Mouse (Mus musculus) MN1 (cell line): ENCODE measurements around the gene Mob1b.
A peak's percentile ranks its signal among the peaks of the same experiment; 100 is the strongest.
"Not testable (repeated sequence)": the region's sequence is repeated elsewhere in the genome, so short reads cannot be mapped to it uniquely, and the experiment has no call there.

Experiments used
- DNase-seq: peaks from one replicate; pipeline ENCODE4 v3.0.0-alpha.2; 2016; ENCODE audit warnings: low spot score

The Mob1b gene

DNA sequence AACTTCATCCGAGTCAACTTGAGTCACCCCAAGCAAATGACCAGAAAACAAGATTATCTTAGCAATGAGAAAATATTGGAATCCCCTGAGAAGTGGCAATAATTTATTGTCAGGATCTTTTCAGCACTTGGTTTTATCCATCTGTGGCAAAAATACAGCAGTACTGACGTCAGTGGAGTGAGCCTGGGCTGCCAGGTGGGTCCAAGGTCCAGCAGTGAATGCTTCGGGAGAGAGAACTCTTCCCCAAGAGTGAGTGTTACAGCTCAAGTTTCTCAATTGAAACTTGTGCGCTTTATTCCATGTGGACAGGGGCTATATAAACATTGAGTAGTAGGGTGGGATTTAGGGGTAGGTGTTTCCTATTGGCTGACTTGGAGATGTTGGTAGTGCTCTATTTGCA lies 18.6 kb upstream of the Mob1b start:
- no peak for DNase-seq

DNA sequence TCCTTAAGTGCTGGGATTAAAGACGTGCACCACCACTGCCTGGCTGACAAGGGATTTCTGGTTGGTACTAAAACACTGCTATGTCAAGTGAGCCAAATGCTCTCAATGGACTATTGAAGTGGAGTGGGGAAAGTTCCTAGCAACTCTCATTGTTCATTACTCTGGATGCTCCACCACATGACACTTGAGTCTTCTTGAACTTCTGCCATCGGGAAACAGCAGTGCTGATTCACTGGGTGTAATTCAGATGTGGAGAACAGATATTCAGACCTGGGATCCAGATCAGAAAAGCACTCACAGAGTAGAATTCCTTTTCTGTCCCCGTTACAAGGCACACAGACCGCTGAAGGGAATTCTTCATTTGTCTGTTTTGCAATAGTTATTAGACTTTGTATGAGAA lies 17.1 kb upstream of the Mob1b start:
- DNase-seq = no peak

DNA sequence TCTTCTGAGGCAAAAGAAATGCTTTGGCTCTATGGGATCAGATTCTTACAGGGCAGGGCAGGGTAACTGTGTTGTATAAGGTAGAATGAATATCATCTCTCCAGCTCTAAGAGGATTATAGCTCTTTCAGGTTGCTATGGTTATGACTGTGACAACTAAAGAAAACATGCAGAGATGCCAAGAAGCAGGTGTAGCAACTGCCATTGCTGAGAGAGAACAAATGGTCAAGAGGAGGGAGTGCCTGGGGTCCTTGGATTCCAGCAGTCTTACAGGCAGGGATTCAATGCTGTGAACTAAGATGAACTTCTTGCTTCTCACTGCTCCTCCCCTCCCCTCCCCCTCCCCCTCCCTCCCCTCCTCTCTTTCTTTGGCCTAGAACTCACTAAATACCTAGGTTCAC lies 9.5 kb upstream of the Mob1b start:
- no peak for DNase-seq

DNA sequence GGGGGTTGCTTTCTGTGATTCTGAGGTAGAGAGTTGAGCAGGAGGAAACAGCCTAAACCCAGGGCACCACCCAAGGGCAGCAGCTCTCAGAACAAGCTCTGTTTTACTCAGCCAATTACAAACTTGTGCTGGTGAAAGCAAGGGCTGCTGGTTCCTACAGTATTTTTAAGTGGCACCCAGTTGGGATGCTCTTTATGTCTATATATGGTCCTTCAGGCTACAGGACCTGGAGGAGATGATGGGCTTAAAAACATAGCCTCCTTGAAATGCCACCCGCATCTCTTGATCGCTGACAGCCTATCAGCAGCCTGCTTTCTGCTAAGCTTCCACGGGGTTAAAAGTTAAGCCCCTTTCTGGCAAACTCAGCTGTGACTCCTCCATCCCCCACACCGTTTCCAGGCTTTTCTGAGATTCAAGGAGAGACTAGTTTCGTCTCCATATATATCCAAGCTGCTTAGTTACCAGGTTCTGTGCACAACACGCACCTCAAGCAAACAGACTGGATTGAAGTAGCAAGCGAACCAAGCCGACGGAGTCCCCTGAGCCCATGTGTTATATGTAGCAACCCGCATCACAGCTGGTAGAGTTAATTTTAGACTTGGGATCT lies 8.9 kb upstream of the Mob1b start:
- no peak for DNase-seq

DNA sequence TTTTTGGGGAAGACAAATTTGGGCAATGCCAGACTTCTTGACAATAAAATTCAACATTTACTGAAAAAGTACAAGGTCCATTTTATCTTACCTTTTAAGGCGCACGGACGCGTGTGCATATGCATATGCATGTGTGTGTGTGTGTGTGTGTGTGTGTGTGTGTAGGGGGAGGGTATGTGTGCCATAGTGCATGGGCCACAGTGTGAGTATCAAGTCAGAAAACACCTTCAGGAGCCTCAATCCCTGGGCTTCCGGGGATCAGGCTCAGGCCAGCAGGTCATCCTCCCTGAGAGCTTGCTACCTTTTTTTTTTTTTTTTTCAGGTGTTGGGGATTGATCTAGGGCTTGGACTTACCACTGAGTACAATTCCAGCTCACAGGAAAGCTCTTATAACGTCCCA lies 8.3 kb upstream of the Mob1b start:
- no peak for DNase-seq

DNA sequence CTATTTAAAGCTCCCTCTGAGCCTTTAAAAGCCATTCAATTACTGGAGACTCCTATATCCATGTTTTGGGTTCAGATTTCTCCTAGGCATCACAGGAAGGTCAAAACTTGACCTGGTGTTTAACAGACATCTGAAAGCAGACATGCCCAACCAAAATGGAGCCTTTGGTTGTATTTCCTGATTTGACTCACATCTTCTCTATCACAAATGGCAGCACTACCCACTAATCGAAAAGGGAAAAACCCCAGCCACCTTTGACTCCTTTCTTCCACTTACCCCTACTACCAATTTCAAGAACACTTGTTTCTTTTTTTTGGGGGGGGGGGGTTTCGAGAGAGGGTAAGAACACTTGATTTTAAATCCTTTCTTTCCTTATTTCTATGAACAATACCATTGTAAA lies 3.7 kb upstream of the Mob1b start:
- no peak for DNase-seq

DNA sequence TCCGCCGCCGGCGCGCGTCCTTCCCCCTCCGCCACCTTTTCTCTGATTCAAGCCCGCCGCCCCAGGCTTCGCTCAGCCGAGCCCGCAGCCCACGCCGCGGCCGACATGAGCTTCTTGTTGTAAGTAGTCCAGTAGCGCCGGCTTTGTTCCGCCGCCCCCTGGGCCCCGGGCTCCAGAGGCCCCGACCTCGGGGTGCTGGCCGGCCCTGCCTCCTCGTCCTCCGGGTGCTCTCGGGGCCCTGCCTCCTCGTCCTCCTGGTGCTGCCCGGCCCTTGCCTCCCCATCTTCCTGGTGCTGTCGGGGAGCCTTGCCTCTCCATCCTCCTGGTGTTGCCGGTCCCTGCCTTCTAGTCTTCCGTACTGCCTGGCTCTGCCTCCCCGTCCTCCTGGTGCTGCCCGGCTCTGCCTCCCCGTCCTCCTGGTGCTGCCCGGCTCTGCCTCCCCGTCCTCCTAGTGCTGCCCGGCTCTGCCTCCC lies 384 bp downstream of the Mob1b start:
- no peak for DNase-seq

DNA sequence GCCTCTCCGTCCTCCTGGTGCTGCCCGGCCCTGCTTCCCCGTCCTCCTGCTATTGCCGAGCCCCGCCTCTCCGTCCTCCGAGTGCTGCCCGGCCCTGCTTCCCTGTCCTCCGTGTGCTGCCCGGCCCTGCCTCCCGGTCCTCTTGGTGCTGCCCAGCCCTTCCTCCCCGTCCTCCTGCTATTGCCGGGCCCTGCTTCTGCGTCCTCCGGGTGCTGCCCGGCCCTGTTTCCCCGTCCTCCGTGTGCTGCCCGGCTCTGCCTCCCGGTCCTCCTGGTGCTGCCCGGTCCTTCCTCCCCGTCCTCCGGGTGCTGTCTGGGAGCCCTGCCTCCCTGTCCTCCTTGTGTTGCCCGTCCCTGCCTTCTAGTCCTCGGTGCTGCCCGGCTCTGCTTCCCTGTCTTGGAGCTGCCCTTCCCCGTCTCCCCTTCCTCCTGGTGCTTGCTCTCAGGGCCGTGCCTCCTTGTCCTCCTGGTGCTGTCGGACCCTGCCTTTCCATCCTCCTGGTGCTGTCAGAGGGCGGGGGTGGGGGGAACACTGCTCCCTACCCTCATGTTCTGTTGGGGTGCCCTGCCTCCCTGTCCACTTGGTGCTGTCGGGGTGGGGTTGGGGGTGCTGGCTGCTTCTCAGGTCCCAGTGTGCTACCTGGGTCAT lies 1.0 kb downstream of the Mob1b start:
- peak; percentile 62 for DNase-seq

DNA sequence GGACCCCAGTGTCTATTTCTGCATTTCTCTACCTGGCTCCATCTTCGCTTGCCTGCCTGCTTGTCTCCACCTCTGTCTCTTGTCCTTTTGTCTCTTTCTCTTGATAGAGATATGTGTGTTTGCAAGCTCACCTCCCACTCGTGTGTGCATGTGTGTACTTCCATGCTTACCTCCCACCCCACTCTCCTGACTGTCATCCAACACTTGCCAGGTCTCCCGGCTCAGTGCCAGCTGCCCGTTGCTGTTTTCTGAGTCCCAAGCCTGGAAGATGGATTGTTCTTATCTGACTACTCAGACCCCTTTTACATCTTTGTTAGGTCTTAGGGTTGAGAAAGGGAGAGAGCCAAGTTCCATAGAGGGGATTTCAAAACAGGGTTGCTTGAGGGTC lies 1.6 kb downstream of the Mob1b start:
- DNase-seq = peak; percentile 67

DNA sequence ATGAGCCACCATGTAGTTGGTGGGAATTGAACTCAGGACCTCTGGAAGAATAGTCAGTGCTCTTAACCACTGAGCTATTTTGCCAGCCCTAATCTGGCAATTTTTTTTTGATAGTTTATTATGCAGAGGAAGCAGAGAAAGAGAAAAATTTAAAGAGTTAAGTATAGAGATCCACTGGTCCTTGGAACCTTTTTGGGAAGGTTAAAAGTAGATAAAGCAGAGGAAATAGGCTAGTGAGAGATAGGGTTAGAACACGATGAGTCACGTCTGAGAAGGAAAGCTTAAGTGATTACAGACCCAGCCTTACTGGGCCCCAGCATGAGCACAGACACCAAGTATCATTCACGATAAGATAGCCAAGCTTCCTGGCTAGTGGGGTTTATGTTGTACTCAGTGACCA lies 3.4 kb downstream of the Mob1b start:
- DNase-seq = peak; percentile 41

DNA sequence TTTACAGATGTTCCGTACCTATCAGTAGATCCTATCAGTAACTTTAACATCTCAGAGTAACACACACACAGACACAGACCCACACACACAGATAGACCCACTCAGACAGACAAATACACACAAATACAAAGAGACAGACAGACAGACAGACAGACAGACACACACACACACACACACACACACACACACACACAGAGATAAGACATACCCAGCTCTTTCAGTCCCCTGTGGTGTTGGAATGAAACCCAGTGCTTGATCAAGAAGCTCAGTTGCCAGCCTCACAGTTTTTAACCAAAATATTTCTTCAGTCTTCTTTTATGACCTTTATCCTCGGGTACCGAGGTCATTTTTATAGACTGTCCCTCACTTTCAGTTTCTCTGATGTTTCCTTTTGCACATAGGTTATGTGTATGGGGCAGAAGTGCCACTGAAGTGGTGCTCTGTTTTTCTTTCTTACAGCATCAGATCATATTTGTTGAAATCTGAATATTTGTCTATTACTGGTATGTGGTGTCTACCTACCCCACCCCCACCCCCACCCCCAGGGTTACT lies 7.0 kb downstream of the Mob1b start:
- no peak for DNase-seq

DNA sequence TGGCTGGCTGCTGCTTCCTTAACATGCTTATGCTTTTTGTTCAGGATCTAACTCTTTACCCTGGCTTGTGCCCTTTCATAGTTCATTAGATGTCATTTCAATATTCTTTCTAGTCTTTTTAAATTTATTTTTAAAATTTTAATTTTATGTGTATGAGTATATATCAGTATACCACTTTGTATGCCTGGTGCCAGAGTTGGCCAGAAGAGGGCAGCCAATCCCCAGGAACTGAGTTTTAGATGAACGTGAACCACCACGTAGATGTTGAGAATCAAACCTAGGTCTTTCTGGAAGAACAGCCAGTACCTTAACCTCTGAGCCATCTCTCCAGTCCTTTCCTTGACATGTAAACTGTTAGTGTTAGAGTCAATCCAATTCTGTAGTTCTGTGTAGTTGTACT lies 14.1 kb downstream of the Mob1b start:
- no peak for DNase-seq

DNA sequence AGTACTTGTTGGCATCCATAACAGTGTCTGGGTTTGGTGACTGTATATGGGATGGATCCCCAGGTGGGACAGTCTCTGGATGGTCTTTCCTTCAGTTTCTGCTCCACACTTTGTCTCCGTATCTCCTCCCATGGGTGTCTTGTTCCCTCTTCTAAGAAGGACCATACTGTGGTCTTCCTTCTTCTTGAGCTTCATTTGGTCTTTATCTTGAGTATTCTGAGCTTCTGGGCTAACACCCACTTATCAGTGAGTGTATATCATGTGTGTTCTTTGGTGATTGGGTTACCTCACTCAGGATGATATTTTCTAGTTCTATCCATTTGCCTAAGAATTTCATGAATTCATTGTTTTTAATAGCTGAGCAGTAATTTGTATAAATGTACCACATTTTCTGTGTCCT lies 20.4 kb downstream of the Mob1b start:
- not testable (repeated sequence) for DNase-seq

DNA sequence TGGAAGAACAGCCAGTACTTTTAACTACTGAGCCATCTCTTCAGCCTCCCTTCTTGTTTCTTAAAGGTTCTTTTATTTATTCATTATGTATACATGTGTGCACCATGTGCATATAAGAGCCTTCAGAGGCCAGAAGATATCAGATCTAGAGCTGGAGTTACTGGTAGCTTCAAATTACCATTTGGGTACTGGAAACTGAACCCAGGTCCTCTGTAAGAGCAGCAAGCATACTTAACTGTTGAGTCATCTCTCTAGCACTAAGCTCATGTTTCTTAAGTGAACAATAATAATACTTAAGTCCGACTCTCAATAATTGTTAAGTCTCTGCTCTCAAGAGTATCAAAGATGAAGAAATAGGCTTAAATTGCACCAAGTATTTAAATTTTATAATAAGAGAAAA lies 27.1 kb downstream of the Mob1b start:
- no peak for DNase-seq

DNA sequence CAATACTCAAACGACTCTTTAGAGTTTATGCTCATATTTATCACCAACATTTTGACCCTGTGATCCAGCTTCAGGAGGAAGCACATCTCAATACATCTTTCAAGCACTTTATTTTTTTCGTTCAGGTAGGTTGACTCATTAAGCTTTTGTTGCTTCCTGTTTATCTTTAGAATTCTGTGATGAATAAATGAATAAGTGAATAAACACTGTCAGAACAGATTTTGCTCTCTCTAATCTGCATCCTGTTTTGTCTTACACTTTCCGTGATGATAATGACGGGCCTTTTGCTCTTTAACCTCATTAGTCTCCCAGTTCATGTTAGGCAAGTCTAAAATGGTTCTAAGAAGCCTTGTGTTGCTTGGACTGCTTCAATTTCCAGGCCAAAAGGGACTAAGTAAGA lies 32.5 kb downstream of the Mob1b start:
- DNase-seq = no peak

DNA sequence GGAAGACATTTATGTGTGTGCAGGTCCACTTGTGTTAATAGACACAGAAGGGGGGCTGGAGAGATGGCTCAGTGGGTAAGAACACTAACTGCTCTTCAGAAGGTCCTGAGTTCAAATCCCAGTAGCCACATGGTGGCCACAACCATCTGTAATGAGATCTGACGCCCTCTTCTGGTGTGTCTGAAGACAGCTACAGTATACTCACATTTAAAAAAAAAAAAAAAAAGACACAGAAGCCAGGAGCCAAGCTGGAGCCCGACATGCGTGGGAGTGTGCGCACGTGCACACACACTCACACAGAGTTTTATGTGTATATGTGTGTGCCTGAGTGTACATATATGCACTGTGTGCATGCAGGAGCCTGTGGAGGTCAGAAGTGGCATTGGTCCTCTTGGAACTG lies 42.0 kb downstream of the Mob1b start:
- no peak for DNase-seq

DNA sequence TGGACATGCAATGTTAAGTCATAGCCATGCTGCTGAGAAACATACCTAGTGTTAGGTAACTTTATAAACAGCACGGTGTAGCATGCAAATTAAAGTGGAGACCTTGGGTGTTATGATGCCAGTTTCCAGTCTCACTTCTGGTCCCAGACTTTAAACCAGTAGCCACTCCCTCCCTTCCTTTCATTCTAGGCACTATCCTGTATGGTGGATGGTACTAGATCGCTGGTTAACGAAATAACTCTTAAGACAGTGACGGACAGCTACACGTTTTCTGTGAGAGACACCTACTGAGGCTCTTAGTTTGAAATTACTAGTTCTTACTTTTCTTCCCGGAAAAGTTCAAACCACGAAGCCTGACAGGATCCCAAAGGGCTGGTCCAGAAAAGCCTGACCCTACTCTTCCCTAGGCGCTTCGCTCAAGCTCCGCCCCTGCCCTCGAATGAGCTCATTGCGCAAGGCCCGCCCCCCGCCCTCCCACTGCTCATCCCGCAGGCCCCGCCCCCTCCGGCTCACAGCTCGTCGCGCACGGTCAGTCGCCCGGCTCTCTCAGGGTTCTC lies 43.9 kb downstream of the Mob1b start:
- no peak for DNase-seq

DNA sequence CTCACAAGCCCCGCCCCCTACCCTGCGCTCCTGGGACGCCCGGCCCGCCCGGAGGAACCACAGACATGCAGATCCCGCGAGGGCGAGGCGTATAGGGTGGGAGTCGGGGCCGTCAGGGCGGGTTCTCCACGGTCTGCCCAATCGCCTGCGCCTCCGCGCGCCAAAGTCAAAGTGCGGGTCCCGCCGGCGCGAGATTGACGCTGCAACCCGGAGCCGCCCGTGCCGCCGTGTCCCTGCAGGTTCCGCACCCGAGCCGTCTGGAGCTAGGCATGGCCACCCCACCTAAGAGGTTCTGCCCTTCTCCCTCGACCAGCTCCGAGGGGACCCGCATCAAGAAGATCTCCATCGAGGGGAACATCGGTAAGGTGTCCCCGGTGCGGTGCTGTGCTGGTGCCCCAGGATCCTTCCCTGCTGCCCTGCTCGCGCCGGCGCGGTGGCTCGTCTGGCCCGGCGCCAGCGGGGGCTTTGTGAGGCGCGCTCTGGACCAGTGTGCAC lies 44.4 kb downstream of the Mob1b start, which contains the start of gene Dck:
Gene Dck (plus strand): TSS at position 10 of the 495 bp plus-strand sequence.
- peak; percentile 100 for DNase-seq

DNA sequence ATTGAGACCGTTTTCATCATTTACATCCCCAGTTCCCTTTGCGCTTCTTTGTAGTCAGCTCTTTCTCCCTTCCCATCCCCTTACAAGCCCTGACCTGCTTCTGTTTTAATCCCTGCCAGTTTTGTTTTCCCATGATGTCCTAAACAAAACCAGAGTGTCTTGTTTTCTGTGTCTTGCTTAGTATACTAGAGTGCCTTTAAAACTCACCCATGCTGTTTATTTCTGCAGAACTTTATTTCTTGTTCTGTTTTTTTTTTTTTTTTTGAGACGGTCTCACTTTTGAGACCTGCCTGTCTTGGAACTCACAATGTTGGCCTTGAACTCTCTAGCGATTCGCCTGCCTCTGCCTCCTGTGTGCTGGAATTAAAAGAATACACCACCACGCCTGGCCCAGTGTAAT lies 44.9 kb downstream of the Mob1b start:
- no peak for DNase-seq

DNA sequence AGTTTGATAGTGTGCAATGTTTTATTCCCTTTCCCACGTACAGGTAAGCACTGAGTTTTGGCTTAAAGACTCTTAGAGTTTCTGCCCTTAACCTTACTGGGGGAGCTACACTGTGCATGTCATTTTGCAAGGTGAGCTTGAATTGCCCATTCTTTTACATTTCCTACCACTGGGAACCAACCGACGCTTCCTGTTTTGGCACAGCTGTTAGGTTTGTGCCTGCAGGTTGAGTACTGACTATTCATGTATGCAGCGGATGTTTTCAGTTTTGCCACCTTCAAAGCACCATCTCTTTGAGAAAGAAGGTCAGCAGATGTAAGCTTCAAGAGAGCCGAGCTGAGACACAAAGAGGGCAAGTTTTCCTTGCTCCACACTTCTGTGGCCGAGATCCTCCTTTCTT lies 45.5 kb downstream of the Mob1b start:
- no peak for DNase-seq

DNA sequence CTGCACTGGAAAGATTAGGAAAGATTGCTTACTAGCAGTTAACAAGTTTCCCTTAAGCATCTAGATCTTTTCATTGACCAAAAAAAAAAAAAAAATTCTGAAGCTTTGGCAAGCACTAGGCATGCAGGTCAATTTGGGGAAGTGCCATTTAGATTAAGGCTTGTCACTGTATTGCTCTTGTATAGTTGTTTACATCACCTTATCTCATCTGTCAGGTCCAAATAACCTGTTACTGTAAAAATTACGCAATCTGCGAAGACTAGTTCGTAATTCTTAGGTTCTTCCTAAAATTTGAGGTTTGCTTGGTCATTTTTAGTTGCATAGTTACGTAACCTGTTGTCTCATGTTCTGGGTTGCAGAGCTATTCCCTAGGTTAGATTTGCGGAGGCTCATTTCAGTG lies 46.2 kb downstream of the Mob1b start:
- DNase-seq = no peak

DNA sequence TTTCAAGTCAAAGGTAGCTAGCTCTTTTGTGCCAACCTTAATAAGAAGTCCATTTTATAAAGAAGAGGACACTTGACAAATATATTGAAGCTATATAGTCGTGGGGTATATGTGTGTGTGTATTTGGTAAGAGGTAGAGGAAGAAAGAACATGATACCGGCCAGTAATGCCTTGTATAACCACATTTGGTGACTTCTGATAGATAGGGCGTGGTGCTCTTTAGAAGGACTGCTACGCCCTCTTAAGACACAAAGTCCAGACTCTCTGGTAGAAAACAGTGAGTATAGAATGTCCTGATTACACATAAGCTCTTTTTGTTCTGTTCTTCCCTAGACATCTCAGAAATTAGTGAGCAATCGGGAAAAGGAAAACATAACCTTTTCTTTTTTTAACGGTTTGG lies 47.5 kb downstream of the Mob1b start:
- DNase-seq = no peak

DNA sequence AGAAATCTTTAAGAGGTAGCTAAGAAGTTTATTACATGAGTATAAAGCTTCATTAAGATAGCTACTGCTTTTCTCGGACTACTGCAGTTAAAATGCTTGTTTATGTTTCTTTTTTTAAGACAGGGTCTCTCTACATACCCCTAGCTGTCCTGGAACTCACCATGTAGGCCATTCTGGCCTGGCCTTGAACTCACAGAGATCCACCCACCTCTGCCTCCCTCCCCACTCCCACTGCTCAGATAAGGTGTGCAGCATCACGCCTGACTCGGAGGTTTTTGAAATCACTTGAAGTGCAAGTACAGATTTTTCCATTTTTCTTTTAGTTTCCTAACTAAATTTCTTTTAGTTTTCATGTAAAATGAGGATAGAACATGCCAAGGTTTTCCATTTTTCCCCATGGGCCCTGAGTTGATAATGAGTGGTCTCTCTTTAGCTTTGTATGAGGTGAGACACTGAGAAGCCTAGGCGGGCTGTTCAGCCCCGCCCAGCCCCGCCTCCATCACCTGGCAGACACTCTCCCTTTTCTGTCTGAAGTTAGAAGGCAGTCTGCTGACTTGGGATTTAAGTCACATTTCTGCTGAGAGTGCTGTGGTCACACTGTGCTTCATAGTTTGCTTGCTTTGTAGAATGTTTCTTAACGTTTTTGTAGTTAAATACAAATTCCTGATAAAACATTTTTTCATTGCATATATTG lies 61.6 kb downstream of the Mob1b start:
- DNase-seq = no peak
